Mouse (Mus musculus): ENCODE measurements around the gene Prss36. TPM values are rescaled to one million over a fixed set of nuclear protein-coding genes. Genes with fewer than 3 reads are reported as not detected.

The Prss36 gene
- polyA plus RNA-seq, 1 experiment = 17.5 TPM

DNA sequence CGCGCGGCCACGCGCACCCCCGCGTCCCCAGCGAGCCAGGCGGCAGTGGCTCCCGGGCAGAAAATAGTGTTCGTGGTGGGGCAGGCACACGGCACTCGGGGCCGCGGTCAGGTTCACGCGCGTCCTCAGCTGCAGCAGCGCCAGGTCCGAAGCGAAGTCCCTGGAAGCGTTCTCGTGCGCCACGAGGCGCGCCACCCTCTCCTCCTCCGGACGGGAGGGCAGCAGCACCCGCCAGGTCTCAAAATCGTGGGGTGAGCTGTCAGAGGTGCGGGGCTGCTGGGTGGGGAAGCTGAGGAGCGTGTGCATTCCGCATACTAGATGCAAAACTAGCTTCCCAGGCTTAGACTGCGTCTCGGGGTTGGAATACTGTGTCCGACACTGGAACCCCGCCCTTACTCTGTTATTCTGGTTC lies 10.8 kb downstream of the Prss36 start:
- DNase-seq = no peak
- TF ChIP-seq POLR2A (IDR thresholded peaks at IDR 0.05; ENCODE audit: borderline replicate concordance, extremely low read depth, low read depth, low read length) (no peak), CTCF (IDR thresholded peaks at IDR 0.05; ENCODE audit: insufficient read depth, low read length) (no peak)
- 0 out of 2 replicates have a peak, but pooled peaks cover 2% of the 10 kb centered on the region for H3K4me1 ChIP-seq (ENCODE audit: control insufficient read depth, insufficient read depth, low read length)
- under 1% methylated on average over 38 of the region's 38 CpGs for WGBS
- H3K4me3 ChIP-seq (replicated peaks; ENCODE audit: extremely low read depth, low read depth, low read length) = peak overlapping the region; percentile 60

DNA sequence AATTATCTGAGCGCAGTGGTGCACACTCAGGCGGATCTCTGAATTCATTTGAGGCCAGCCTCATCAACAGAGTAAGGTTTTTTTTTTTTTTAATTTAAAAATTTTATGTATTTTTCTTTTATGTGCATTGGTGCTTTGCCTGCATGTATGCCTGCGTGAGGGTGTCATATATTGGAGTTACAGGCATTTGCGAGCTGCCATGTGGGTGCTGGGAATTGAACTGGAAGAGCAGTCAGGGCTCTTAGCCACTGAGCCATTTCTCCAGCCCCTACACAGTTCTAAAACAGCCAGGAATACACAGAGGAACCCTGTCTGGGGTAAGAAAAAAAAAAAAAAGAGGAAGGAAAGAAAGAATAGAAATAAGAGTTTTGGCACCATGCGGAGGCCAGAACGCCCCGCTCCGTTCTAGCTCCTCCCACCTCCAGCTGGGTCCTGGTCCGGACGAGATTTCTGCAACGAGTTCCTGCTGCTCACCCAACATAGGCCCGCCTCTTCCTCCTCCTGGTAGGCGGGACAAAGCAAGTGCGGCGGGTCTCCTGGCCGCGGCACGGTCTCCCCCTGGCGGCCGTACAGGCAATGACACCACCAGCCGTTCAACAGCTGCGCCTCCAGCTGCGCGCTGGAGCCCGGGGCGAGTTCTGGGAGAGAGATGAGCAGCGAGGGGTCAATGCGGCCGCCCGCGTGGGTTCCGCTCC lies 11.3 kb downstream of the Prss36 start:
- TF ChIP-seq POLR2A (IDR thresholded peaks at IDR 0.05; ENCODE audit: borderline replicate concordance, extremely low read depth, low read depth, low read length) (peak; percentile 68; the same call in 1 of the 2 replicates), CTCF (IDR thresholded peaks at IDR 0.05; ENCODE audit: insufficient read depth, low read length) (peak; percentile 51)
- Histone ChIP-seq H3K4me1 (ENCODE audit: control insufficient read depth, insufficient read depth, low read length) (0 out of 2 replicates have a peak, but pooled peaks cover 2% of the 10 kb centered on the region), H3K4me3 (replicated peaks; ENCODE audit: extremely low read depth, low read depth, low read length) (peak overlapping the region; percentile 60)
- DNase-seq = peak; percentile 94
- WGBS = 6% methylated on average over 32 of the region's 32 CpGs

DNA sequence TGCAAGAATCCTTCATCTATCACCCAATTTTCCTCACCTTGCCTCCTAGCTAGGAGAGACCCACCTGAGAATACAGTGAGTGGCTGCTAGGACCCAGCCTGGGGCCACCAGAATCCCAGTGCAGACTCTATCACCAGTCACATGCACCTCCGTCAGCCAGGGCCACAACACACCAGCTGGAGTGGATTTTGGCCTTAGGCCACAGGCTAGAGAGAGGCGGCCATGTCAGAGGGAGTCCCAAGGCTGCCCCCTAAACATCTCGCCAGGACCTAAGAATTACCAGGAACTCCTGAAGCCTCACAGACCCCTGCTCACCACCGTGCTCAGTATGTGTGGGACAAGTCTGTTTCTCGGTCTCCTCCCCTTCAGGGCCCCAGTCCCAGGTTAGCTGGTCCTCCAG lies 12.4 kb downstream of the Prss36 start:
- Histone ChIP-seq H3K4me1 (ENCODE audit: control insufficient read depth, insufficient read depth, low read length) (0 out of 2 replicates have a peak, but pooled peaks cover 2% of the 10 kb centered on the region), H3K4me3 (replicated peaks; ENCODE audit: extremely low read depth, low read depth, low read length) (no peak overlapping the region)
- TF ChIP-seq POLR2A (IDR thresholded peaks at IDR 0.05; ENCODE audit: borderline replicate concordance, extremely low read depth, low read depth, low read length) (no peak), CTCF (IDR thresholded peaks at IDR 0.05; ENCODE audit: insufficient read depth, low read length) (no peak)
- DNase-seq = peak; percentile 25
- WGBS = 68% methylated on average over 5 of the region's 5 CpGs

DNA sequence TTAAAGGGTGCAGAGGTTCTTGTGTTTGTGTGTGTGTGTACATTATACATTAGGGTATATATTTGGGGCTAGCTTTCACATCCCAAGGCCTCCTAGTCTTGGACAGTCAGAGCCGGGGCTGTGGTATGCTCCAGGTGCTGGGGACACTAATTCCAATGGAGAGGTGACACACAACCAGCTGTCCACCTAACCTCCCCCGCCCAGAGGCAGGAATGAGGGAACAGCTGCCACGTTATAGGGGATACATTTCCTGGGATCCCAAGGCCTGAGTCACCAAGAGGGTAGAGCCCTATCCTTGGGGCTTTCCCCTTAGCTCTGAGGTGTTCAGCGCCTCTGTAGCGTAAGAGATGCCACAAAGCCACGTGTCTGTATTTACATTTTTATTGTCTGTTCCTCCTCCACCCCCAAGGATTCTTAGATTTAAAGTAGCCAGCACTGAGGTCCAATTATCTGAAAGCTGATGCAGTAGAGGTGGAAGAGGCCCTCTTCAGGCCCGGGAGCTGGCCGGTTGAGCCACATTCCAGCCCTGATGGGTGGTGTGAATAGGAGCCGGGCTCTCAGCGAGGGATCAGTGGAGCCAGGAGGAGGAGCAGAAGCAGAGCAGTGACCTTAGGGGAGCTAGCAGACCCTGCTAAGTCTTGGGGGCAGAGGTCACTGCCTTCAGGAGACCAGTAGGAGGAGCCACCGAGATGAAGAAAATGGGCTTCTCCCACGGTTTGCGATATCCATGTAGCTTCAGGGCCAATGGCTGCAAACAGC lies 14.1 kb downstream of the Prss36 start:
- peak; percentile 77 for DNase-seq
- Histone ChIP-seq H3K4me1 (ENCODE audit: control insufficient read depth, insufficient read depth, low read length) (0 out of 2 replicates have a peak, but pooled peaks cover 2% of the 10 kb centered on the region), H3K4me3 (replicated peaks; ENCODE audit: extremely low read depth, low read depth, low read length) (no peak overlapping the region)
- TF ChIP-seq CTCF (IDR thresholded peaks at IDR 0.05; ENCODE audit: insufficient read depth, low read length) (no peak), POLR2A (IDR thresholded peaks at IDR 0.05; ENCODE audit: borderline replicate concordance, extremely low read depth, low read depth, low read length) (no peak)
- WGBS = 36% methylated on average over 13 of the region's 13 CpGs

DNA sequence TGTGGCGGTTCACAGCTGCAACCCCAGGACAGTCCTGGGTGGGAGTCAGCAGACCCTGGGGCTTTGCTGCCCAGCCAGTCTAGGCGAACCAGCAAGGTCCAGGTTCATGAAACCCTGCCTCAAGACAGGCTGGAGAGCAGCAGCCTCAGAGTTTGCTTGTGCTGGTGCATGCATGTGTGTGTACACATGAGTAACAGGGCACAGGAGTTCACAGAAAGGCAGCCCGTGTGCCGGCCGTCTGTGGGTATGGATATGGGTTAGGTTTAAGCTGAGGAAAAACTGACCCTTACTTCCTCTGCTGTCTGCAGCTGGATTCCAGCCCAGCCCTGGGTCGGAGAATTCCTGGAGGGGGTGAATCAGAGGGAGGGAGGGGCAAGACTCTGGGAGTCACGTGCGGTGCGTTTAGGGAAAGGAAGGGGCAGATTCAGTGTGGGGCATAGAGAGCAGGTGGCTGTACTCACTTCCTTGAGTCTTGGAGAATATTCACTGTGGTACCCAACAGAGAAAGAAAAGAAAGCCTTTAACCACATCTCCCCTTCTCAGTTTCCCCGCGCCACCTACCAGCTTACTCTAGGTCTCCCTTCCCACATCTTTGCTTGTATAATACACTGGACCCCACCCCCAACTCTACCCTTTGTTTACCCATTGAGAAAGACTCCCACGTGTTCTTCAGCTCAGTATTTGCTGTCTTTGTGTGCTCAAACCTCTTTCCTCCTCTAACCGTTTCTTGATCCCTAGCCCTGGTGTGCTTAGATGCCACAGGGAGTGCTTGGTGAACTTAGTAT lies 15.0 kb downstream of the Prss36 start:
- DNase-seq = peak; percentile 67
- Histone ChIP-seq H3K4me1 (ENCODE audit: control insufficient read depth, insufficient read depth, low read length) (0 out of 2 replicates have a peak, but pooled peaks cover 2% of the 10 kb centered on the region), H3K4me3 (replicated peaks; ENCODE audit: extremely low read depth, low read depth, low read length) (no peak overlapping the region)
- WGBS = 25% methylated on average over 13 of the region's 13 CpGs
- TF ChIP-seq POLR2A (IDR thresholded peaks at IDR 0.05; ENCODE audit: borderline replicate concordance, extremely low read depth, low read depth, low read length) (peak; percentile 9; the same call in 1 of the 2 replicates), CTCF (IDR thresholded peaks at IDR 0.05; ENCODE audit: insufficient read depth, low read length) (no peak)

DNA sequence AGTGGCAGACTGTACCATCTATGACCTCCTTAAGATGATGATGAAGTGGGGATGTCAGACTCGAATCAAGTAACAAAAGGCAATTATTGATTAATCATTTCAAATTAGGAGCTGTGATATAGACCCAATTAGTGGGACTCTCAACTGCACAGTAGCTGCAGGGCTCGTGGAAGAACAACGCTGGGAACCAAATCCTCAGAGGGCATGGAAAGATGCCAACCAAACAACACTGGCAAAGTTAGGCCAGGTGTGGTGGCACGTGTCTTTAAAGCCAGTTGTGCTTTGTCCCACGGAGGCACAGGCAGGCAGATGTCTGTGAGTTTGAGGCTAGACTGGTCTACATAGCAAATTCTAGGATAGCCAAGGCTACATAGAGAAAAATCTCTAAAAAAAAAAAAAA lies 15.9 kb downstream of the Prss36 start:
- no peak for TF ChIP-seq POLR2A (IDR thresholded peaks at IDR 0.05; ENCODE audit: borderline replicate concordance, extremely low read depth, low read depth, low read length)
- TF ChIP-seq CTCF (IDR thresholded peaks at IDR 0.05; ENCODE audit: insufficient read depth, low read length) = no peak
- no peak for DNase-seq
- no peaks in the 10 kb centered on the region for H3K4me1 ChIP-seq (ENCODE audit: control insufficient read depth, insufficient read depth, low read length)
- 62% methylated on average over 5 of the region's 5 CpGs for WGBS
- H3K4me3 ChIP-seq (replicated peaks; ENCODE audit: extremely low read depth, low read depth, low read length) = no peak overlapping the region

DNA sequence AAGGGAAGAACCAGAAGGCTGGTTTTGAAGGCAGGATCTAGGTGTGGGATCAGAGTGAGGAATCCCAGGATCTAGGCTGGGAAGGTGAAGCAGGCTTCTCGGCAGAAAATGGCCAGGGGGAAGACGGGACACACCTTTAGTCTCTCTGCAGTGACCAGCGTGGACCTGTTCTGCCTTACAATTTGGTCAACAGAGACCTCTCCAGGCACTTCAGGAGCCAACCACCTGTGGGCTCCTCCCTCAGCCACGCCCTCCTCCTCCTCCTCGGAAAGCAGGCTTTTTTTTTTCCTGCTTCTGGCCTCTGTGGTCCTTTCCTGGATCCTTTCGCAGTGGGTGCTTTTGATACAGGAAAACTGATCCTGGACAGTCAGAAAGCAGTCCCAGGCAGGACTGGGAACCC lies 16.6 kb downstream of the Prss36 start, which contains the start of gene Prss8:
TSS of gene Prss8 (minus strand) at position 182 of the 400 bp plus-strand sequence.
- H3K4me3 ChIP-seq (replicated peaks; ENCODE audit: extremely low read depth, low read depth, low read length) = peak within 1 kb of the TSS; percentile 56
- peak; percentile 81 for DNase-seq
- WGBS = 34% methylated on average over 6 of the region's 6 CpGs
- TF ChIP-seq CTCF (IDR thresholded peaks at IDR 0.05; ENCODE audit: insufficient read depth, low read length) (no peak), POLR2A (IDR thresholded peaks at IDR 0.05; ENCODE audit: borderline replicate concordance, extremely low read depth, low read depth, low read length) (peak; percentile 92; the same call in 1 of the 2 replicates)
- no peaks in the 10 kb centered on the region for H3K4me1 ChIP-seq (ENCODE audit: control insufficient read depth, insufficient read depth, low read length)

DNA sequence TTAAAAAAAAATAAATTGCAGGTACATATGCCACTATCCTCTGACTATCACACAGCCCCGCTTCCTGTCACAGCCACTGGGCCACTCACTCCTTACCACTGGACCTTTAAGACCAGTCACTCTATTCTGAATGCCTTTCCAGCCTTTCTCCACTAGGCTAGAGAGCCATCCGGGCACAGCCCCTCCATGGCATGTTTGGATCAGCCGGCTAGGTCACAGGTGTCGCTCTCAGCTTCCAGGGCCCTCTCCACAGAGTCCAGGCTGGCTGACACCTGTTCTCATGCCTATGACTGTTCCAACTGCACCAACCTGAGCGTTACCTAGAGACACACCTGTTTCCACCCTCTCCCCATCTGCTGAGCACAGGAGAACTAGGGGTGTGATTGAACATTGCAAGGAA lies 17.9 kb downstream of the Prss36 start:
- H3K4me1 ChIP-seq (ENCODE audit: control insufficient read depth, insufficient read depth, low read length) = no peaks in the 10 kb centered on the region
- 0 out of 2 replicates have a peak, but pooled peaks have one; percentile 5 for TF ChIP-seq CTCF (IDR thresholded peaks at IDR 0.05; ENCODE audit: insufficient read depth, low read length)
- TF ChIP-seq POLR2A (IDR thresholded peaks at IDR 0.05; ENCODE audit: borderline replicate concordance, extremely low read depth, low read depth, low read length) = peak; percentile 31; the same call in 1 of the 2 replicates
- peak overlapping the region; percentile 56 for H3K4me3 ChIP-seq (replicated peaks; ENCODE audit: extremely low read depth, low read depth, low read length)
- peak; percentile 36 for DNase-seq
- 40% methylated on average over 5 of the region's 5 CpGs for WGBS

DNA sequence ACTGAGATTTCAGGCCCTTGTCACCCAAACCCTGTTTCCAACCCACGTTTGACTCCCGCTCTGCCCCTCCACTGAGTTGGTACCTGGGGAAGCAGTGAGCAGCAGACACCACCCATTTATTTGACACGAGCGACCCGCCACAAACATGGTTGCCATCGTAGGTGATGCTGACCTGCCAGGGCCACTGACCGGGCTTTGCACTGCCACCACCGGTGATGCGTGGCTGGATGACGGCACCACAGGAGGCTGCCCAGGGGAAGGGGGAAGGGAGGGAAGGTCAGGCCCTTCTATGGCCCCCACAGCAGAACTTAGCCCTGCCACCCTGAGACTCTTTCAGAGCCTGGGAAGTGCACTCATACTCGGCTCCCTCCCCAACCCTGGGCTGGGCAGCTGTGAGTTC lies 18.8 kb downstream of the Prss36 start:
- WGBS = 64% methylated on average over 11 of the region's 11 CpGs
- Histone ChIP-seq H3K4me3 (replicated peaks; ENCODE audit: extremely low read depth, low read depth, low read length) (peak overlapping the region; percentile 45), H3K4me1 (ENCODE audit: control insufficient read depth, insufficient read depth, low read length) (peaks cover 4% of the 10 kb centered on the region; the same call in 1 of the 2 replicates)
- TF ChIP-seq POLR2A (IDR thresholded peaks at IDR 0.05; ENCODE audit: borderline replicate concordance, extremely low read depth, low read depth, low read length) (no peak), CTCF (IDR thresholded peaks at IDR 0.05; ENCODE audit: insufficient read depth, low read length) (no peak)
- no peak for DNase-seq
